Mouse (Mus musculus): Measurements from ENCODE around the gene Epha3.

DNA sequence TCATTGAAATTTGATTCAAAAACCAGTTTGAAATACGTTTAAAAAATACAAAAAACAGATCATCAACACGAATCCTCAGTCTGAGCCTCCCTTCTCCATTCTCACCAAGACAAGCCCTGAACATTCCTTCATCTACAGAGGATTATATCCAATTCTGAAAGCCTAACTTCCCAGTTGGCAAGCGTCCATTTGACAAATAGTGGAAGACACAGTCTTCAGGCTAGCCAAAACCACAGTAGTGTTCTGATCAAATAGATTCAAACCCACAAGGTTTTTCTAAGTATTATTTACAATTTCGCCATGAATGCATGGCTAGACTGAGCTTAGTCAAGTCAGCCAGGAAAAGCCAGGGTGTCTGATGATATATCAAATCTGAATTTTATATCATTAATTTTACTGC is 179.8 kb downstream of the Epha3 start:
- TF ChIP-seq CTCF (IDR thresholded peaks at IDR 0.05; ENCODE audit: low read depth) (no peak), EP300 (optimal IDR thresholded peaks at IDR 0.05) (no peak)

Data from stomach, postnatal 0 days (tissue).